Mouse (Mus musculus) forebrain, embryonic 13.5 days (tissue): Measurements from ENCODE around the gene Gata5. TPM values are rescaled to one million over a fixed set of nuclear protein-coding genes. Genes with fewer than 3 reads are reported as not detected.

Experiments used
- ATAC-seq: fragments of 200-750 bp; cut with Nextera tagmentation; 2 replicates; pipeline ENCODE4 v1.8.0; 2017
- H3K27ac ChIP-seq: fragments of 300-500 bp; sonication (generic); 2 replicates; pipeline ENCODE4 v1.5.1; 2015; ENCODE audit warnings: inconsistent platforms, mild to moderate bottlenecking, moderate library complexity
- H3K27me3 ChIP-seq: fragments of 300-500 bp; sonication (generic); 2 replicates; pipeline ENCODE4 v1.6.1; 2015; ENCODE audit warnings: mild to moderate bottlenecking, inconsistent platforms
- H3K36me3 ChIP-seq: fragments of 300-500 bp; sonication (generic); 2 replicates; pipeline ENCODE4 v1.6.1; 2015; ENCODE audit warnings: mild to moderate bottlenecking, inconsistent platforms; ENCODE audit not compliant: poor library complexity, severe bottlenecking
- H3K4me1 ChIP-seq: fragments of 300-500 bp; sonication (generic); 2 replicates; pipeline ENCODE4 v1.6.1; 2015; ENCODE audit warnings: inconsistent platforms
- H3K4me2 ChIP-seq: fragments of 300-500 bp; sonication (generic); 2 replicates; pipeline ENCODE4 v1.6.1; 2015; ENCODE audit warnings: inconsistent platforms, mild to moderate bottlenecking, moderate library complexity
- H3K4me3 ChIP-seq: fragments of 300-500 bp; sonication (generic); 2 replicates; pipeline ENCODE4 v1.5.1; 2015; ENCODE audit warnings: mild to moderate bottlenecking, inconsistent platforms
- H3K9ac ChIP-seq: fragments of 300-500 bp; sonication (generic); 2 replicates; pipeline ENCODE4 v1.6.1; 2015; ENCODE audit warnings: mild to moderate bottlenecking, inconsistent platforms
- H3K9me3 ChIP-seq: fragments of 300-500 bp; sonication (generic); replicated peaks from 2 replicates; pipeline ENCODE4 v1.6.1; 2016; ENCODE audit warnings: inconsistent platforms
- WGBS: fragments of 180-500 bp; shearing (Covaris S2); methylation state at CpG from one replicate; pipeline ENCODE4 v1.1.7; 2015; 5-methylcytosine and 5-hydroxymethylcytosine counted together
- polyA plus RNA-seq: library from polyadenylated mRNA; unstranded; fragments of >200 nt; fragmentation: Nextera tagmentation; extraction: Ambion mirVana; gene quantifications from 2 replicates; pipeline ENCODE4 v1.2.1, GENCODE M21; 2015

Gata5 gene
- polyA plus RNA-seq = not detected in 2 replicates

GRCm38 (mm10) chr2:180334551-180334986 lies at the start of gene Gata5:
Gene Gata5 (minus strand): TSS chr2:180334699.
- ATAC-seq = no peak

GRCm38 (mm10) chr2:180376730-180377129 lies 42.2 kb upstream of the Gata5 start:
- 86% methylated on average over 5 of the region's 5 CpGs for WGBS

More at GRCm38 (mm10) chr2:180334551-180334986, at the start of gene Gata5:
- Histone ChIP-seq H3K4me1 (peaks cover 16% of the 10 kb centered on the region), H3K9me3 (no peaks in the 10 kb centered on the region), H3K27ac (no peak within 1 kb of the TSS), H3K36me3 (no peaks in the 10 kb centered on the region), H3K27me3 (peaks cover 89% of the 10 kb centered on the region), H3K4me3 (peak within 1 kb of the TSS; percentile 36), H3K4me2 (peak within 1 kb of the TSS; percentile 61), H3K9ac (peak within 1 kb of the TSS; percentile 45)
- under 1% methylated on average over 30 of the region's 33 CpGs for WGBS

GRCm38 (mm10) chr2:180373256-180373655 lies 38.8 kb upstream of the Gata5 start:
- no peaks in the 10 kb centered on the region for H3K9me3 ChIP-seq
- H3K4me1 ChIP-seq = no peaks in the 10 kb centered on the region
- no peaks in the 10 kb centered on the region for H3K36me3 ChIP-seq
- H3K4me2 ChIP-seq = no peak overlapping the region
- H3K4me3 ChIP-seq = no peak overlapping the region
- no peak for ATAC-seq
- H3K27me3 ChIP-seq = 0 out of 2 replicates have a peak, but pooled peaks cover 10% of the 10 kb centered on the region
- WGBS = 89% methylated on average over 10 of the region's 10 CpGs
- H3K9ac ChIP-seq = no peak overlapping the region
- no peak overlapping the region for H3K27ac ChIP-seq

More at GRCm38 (mm10) chr2:180376730-180377129, 42.2 kb upstream of the Gata5 start:
- no peaks in the 10 kb centered on the region for H3K9me3 ChIP-seq
- no peaks in the 10 kb centered on the region for H3K36me3 ChIP-seq
- H3K27ac ChIP-seq = no peak overlapping the region
- H3K4me3 ChIP-seq = no peak overlapping the region
- no peak for ATAC-seq
- H3K9ac ChIP-seq = no peak overlapping the region
- no peak overlapping the region for H3K4me2 ChIP-seq
- no peaks in the 10 kb centered on the region for H3K4me1 ChIP-seq
- H3K27me3 ChIP-seq = 0 out of 2 replicates have a peak, but pooled peaks cover 7% of the 10 kb centered on the region

- Histone ChIP-seq H3K4me3 (no peak overlapping the region), H3K9me3 (no peaks in the 10 kb centered on the region), H3K9ac (no peak overlapping the region), H3K4me1 (no peaks in the 10 kb centered on the region), H3K27ac (no peak overlapping the region), H3K27me3 (0 out of 2 replicates have a peak, but pooled peaks cover 6% of the 10 kb centered on the region), H3K36me3 (no peaks in the 10 kb centered on the region), H3K4me2 (no peak overlapping the region)
- WGBS = 74% methylated on average over 5 of the region's 5 CpGs
- no peak for ATAC-seq
These were observed 33.9 kb upstream of the Gata5 start for GRCm38 (mm10) chr2:180368359-180368758.

GRCm38 (mm10) chr2:180367350-180367749 lies 32.9 kb upstream of the Gata5 start:
- Histone ChIP-seq H3K9me3 (no peaks in the 10 kb centered on the region), H3K27me3 (0 out of 2 replicates have a peak, but pooled peaks cover 6% of the 10 kb centered on the region), H3K9ac (no peak overlapping the region), H3K4me2 (no peak overlapping the region), H3K4me1 (no peaks in the 10 kb centered on the region), H3K4me3 (no peak overlapping the region), H3K27ac (no peak overlapping the region), H3K36me3 (no peaks in the 10 kb centered on the region)
- 78% methylated on average over 4 of the region's 4 CpGs for WGBS
- no peak for ATAC-seq

- H3K9me3 ChIP-seq = no peaks in the 10 kb centered on the region
- 80% methylated on average over 3 of the region's 3 CpGs for WGBS
- H3K27ac ChIP-seq = no peak overlapping the region
- no peak overlapping the region for H3K4me2 ChIP-seq
- no peak for ATAC-seq
- H3K4me1 ChIP-seq = no peaks in the 10 kb centered on the region
- no peaks in the 10 kb centered on the region for H3K36me3 ChIP-seq
- no peak overlapping the region for H3K4me3 ChIP-seq
- H3K27me3 ChIP-seq = peaks cover 8% of the 10 kb centered on the region; the same call in 1 of the 2 replicates
- no peak overlapping the region for H3K9ac ChIP-seq
These were observed 28.9 kb upstream of the Gata5 start for GRCm38 (mm10) chr2:180363434-180363720.

GRCm38 (mm10) chr2:180362585-180363433 lies 28.3 kb upstream of the Gata5 start:
- no peaks in the 10 kb centered on the region for H3K9me3 ChIP-seq
- H3K4me1 ChIP-seq = no peaks in the 10 kb centered on the region
- H3K9ac ChIP-seq = no peak overlapping the region
- no peak overlapping the region for H3K27ac ChIP-seq
- ATAC-seq = no peak
- no peaks in the 10 kb centered on the region for H3K36me3 ChIP-seq
- peaks cover 8% of the 10 kb centered on the region; the same call in 1 of the 2 replicates for H3K27me3 ChIP-seq
- no peak overlapping the region for H3K4me3 ChIP-seq
- no peak overlapping the region for H3K4me2 ChIP-seq
- 81% methylated on average over 7 of the region's 7 CpGs for WGBS

GRCm38 (mm10) chr2:180359062-180359461 lies 24.6 kb upstream of the Gata5 start:
- Histone ChIP-seq H3K4me3 (no peak overlapping the region), H3K9me3 (no peaks in the 10 kb centered on the region), H3K4me1 (no peaks in the 10 kb centered on the region), H3K4me2 (no peak overlapping the region), H3K9ac (no peak overlapping the region), H3K36me3 (no peaks in the 10 kb centered on the region), H3K27ac (no peak overlapping the region), H3K27me3 (peaks cover 8% of the 10 kb centered on the region; the same call in 1 of the 2 replicates)
- ATAC-seq = no peak
- 3% methylated on average over 4 of the region's 4 CpGs for WGBS

GRCm38 (mm10) chr2:180353338-180353737 lies 18.8 kb upstream of the Gata5 start:
- Histone ChIP-seq H3K27ac (no peak overlapping the region), H3K4me2 (peak overlapping the region; percentile 14; the same call in 1 of the 2 replicates), H3K9me3 (no peaks in the 10 kb centered on the region), H3K27me3 (peaks cover 5% of the 10 kb centered on the region; the same call in 1 of the 2 replicates), H3K9ac (no peak overlapping the region), H3K4me3 (no peak overlapping the region), H3K4me1 (no peaks in the 10 kb centered on the region), H3K36me3 (no peaks in the 10 kb centered on the region)
- peak; percentile 67 for ATAC-seq
- 49% methylated on average over 20 of the region's 20 CpGs for WGBS

- no peak overlapping the region for H3K27ac ChIP-seq
- no peaks in the 10 kb centered on the region for H3K9me3 ChIP-seq
- 64% methylated on average over 2 of the region's 2 CpGs for WGBS
- H3K4me2 ChIP-seq = no peak overlapping the region
- H3K36me3 ChIP-seq = no peaks in the 10 kb centered on the region
- no peak for ATAC-seq
- H3K4me1 ChIP-seq = no peaks in the 10 kb centered on the region
- H3K9ac ChIP-seq = no peak overlapping the region
- no peak overlapping the region for H3K4me3 ChIP-seq
- H3K27me3 ChIP-seq = peaks cover 5% of the 10 kb centered on the region; the same call in 1 of the 2 replicates
These were observed 16.2 kb upstream of the Gata5 start for GRCm38 (mm10) chr2:180350700-180351099.

- H3K9ac ChIP-seq = no peak overlapping the region
- no peak overlapping the region for H3K4me3 ChIP-seq
- H3K4me1 ChIP-seq = no peaks in the 10 kb centered on the region
- no peak overlapping the region for H3K27ac ChIP-seq
- no peaks in the 10 kb centered on the region for H3K36me3 ChIP-seq
- H3K9me3 ChIP-seq = no peaks in the 10 kb centered on the region
- 28% methylated on average over 9 of the region's 9 CpGs for WGBS
- peaks cover 5% of the 10 kb centered on the region; the same call in 1 of the 2 replicates for H3K27me3 ChIP-seq
- peak; percentile 85 for ATAC-seq
- no peak overlapping the region for H3K4me2 ChIP-seq
These were observed 12.5 kb upstream of the Gata5 start for GRCm38 (mm10) chr2:180346820-180347497.

- no peak overlapping the region for H3K4me3 ChIP-seq
- H3K4me2 ChIP-seq = no peak overlapping the region
- peaks cover 16% of the 10 kb centered on the region for H3K27me3 ChIP-seq
- no peaks in the 10 kb centered on the region for H3K4me1 ChIP-seq
- H3K27ac ChIP-seq = no peak overlapping the region
- ATAC-seq = no peak
- no peaks in the 10 kb centered on the region for H3K9me3 ChIP-seq
- no peak overlapping the region for H3K9ac ChIP-seq
- 90% methylated on average over 13 of the region's 13 CpGs for WGBS
- no peaks in the 10 kb centered on the region for H3K36me3 ChIP-seq
These were observed 8.6 kb upstream of the Gata5 start for GRCm38 (mm10) chr2:180343092-180343491.
